Mouse (Mus musculus) testis, adult 2 months (tissue): ENCODE measurements around the gene Egln3.

Experiments used
- CTCF ChIP-seq: fragments of 200-500 bp; IDR thresholded peaks from 2 replicates; pipeline ENCODE4 v1.5.1; 2012; ENCODE audit warnings: low read depth, mild to moderate bottlenecking, inconsistent platforms, low read length, moderate library complexity; ENCODE audit not compliant: control insufficient read depth, insufficient read depth, insufficient replicate concordance
- POLR2A ChIP-seq: fragments of 200-500 bp; IDR thresholded peaks from 2 replicates; pipeline ENCODE4 v1.6.1; 2012; ENCODE audit warnings: low read depth, mild to moderate bottlenecking, inconsistent platforms, low read length, moderate library complexity; ENCODE audit not compliant: control insufficient read depth

- TF ChIP-seq CTCF (no peak), POLR2A (no peak)
Measured at GRCm38 (mm10) chr12:54216673-54217072, 13.0 kb upstream of the Egln3 start.
